Comparison of ENCODE assay signal across 21 mouse cellular contexts in the genomic region with DNA sequence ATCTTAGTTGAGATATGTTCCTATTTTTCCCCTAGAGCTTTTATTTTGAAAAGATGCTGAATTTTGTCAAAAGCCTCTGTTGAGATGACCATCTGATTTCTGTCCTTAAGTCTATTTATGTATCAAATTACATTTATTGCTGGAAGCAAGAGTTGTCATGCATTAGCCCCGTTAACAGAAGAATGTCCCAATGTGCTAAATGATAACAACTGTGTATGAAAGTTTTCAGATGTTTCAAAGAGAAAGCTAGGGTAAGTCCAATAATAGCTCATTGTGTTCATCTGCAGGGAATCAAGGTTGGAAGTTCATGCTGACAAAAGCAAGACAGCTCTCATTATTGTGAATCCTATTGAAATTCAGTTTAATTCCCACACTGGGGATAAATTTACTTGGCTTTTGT.
"Had no signal": no experiment of that assay in that cellular context is flagged by ENCODE, and none has a peak within 500 bp of the region (broad histone marks: within the 10 kb centered on the region; RNA-seq: fewer than 3 reads in every experiment).

No protein-coding gene starts in this region.

- H3K9ac ChIP-seq: liver, embryonic 12.5 days; liver, embryonic 14.5 days; lung, embryonic 15.5 days; midbrain, embryonic 12.5 days; neural tube, embryonic 13.5 days; neural tube, embryonic 15.5 days; stomach, embryonic 15.5 days had no signal

- H3K4me1 ChIP-seq: liver, embryonic 12.5 days; midbrain, embryonic 12.5 days; neural tube, embryonic 15.5 days had no signal

- H3K4me3 ChIP-seq: liver, embryonic 12.5 days; lung, embryonic 15.5 days; midbrain, embryonic 10.5 days; midbrain, embryonic 12.5 days; myocyte; neural tube, embryonic 13.5 days; neural tube, embryonic 15.5 days; stomach, embryonic 15.5 days had no signal

- H3K4me2 ChIP-seq: liver, embryonic 12.5 days; lung, embryonic 15.5 days; midbrain, embryonic 12.5 days; neural tube, embryonic 13.5 days; neural tube, embryonic 15.5 days; stomach, embryonic 15.5 days had no signal

- DNase-seq: lung, adult 18-20 months; lung, postnatal 4 days; midbrain, embryonic 14.5 days; retina, postnatal 1 day; right cerebral cortex, adult 18-20 months; right cerebral cortex, postnatal 25 days; right cerebral cortex, postnatal 4 days; spleen, adult 18-20 months; thymus, adult 18-20 months; thymus, postnatal 14 days; thymus, postnatal 36 days had no signal

- H3K36me3 ChIP-seq: liver, embryonic 12.5 days; lung, embryonic 15.5 days; midbrain, embryonic 10.5 days; midbrain, embryonic 12.5 days; neural tube, embryonic 13.5 days; neural tube, embryonic 15.5 days; stomach, embryonic 15.5 days had no signal

- H3K27me3 ChIP-seq: liver, embryonic 12.5 days; lung, embryonic 15.5 days; midbrain, embryonic 12.5 days; neural tube, embryonic 13.5 days; neural tube, embryonic 15.5 days; stomach, embryonic 15.5 days had no signal

- H3K9me3 ChIP-seq: lung, embryonic 15.5 days; midbrain, embryonic 10.5 days; midbrain, embryonic 12.5 days; neural tube, embryonic 15.5 days; stomach, embryonic 15.5 days had no signal

- ATAC-seq: liver, embryonic 12.5 days; midbrain, embryonic 16.5 days had no signal

- H3K27ac ChIP-seq: liver, embryonic 12.5 days; liver, embryonic 14.5 days; lung, embryonic 15.5 days; midbrain, embryonic 10.5 days; midbrain, embryonic 12.5 days; neural tube, embryonic 13.5 days; neural tube, embryonic 15.5 days; stomach, embryonic 15.5 days had no signal
